8 mouse cellular contexts compared by ENCODE assay signal in the genomic region with DNA sequence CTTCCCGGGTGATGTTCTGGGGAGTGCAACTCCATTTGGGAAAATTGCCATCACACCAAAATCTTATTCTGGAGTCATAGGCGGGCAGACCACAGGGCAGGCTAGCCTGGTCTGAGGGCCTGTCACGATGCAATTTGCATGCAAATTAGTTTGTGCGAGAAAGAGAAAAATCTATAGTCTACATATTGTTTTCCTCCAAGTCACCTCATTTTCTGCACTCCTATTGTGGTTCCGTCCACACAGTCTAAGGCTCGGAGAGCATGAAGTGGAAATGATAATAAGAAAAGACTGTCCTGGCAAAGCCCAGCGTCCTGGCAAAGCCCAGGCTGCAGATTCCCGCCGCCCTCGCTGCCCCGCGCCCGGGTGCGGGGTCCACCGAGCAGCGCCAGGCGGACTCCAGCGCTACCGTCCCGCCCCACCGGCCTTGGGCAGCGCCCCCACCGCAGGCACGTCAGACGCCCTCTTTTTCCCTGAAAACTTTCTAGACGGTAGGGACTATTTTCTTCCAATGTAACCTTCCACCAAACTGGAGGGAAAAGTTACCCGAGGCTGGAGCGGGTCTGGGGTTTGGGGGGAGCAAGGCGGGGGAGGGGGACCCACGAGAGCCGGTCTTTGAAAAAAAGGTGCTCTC. TPM values are rescaled to one million over a fixed set of nuclear protein-coding genes. Genes with fewer than 3 reads are reported as not detected.
DNase-seq lines count a peak whose midpoint lies in the region; ATAC-seq and TF ChIP-seq lines count a peak whose summit lies in the region.

No protein-coding gene starts in this region.

- no peaks in the 10 kb centered on the region for H3K36me3 ChIP-seq in heart, embryonic 10.5 days
- H3K36me3 ChIP-seq in neural tube, embryonic 14.5 days (ENCODE audit: control insufficient read depth, insufficient read depth, low read length), result no peaks in the 10 kb centered on the region

- H3K27me3 ChIP-seq in heart, embryonic 10.5 days (ENCODE audit: insufficient read depth, poor library complexity, severe bottlenecking), result no peaks in the 10 kb centered on the region
- no peaks in the 10 kb centered on the region for H3K27me3 ChIP-seq in neural tube, embryonic 14.5 days (ENCODE audit: control insufficient read depth, insufficient read depth, low read length)

- no peaks in the 10 kb centered on the region for H3K9me3 ChIP-seq in heart, embryonic 10.5 days
- H3K9me3 ChIP-seq in neural tube, embryonic 14.5 days (ENCODE audit: control insufficient read depth, low read length), result no peaks in the 10 kb centered on the region

- DNase-seq in urinary bladder, adult 18-20 months (ENCODE audit: low spot score in 2 of 2), result peak; percentile 13 to 31
- DNase-seq in urinary bladder, postnatal 10 days (ENCODE audit: low spot score), result no peak
- DNase-seq in embryo, embryonic 11.5 days (ENCODE audit: low read depth, low spot score), result peak; percentile 69
- peak; percentile 81 for DNase-seq in heart, embryonic 10.5 days (ENCODE audit: low spot score)
- peak; percentile 54 for DNase-seq in kidney, adult 9 months
- peak; percentile 51 for DNase-seq in lung, adult 2 months

- H3K9ac ChIP-seq in neural tube, embryonic 14.5 days (replicated peaks; ENCODE audit: low read depth, low read length), result peak overlapping the region; percentile 71

- no peak for TF ChIP-seq CTCF in lung, adult 2 months (IDR thresholded peaks at IDR 0.05; ENCODE audit: insufficient read depth, low read length)

- peak overlapping the region; percentile 81 for H3K4me3 ChIP-seq in heart, embryonic 10.5 days
- H3K4me3 ChIP-seq in lung, adult 2 months (replicated peaks; ENCODE audit: extremely low read depth, low read depth, low read length), result peak overlapping the region; percentile 88
- H3K4me3 ChIP-seq in neural tube, embryonic 14.5 days (ENCODE audit: low read depth, low read length), result peak overlapping the region; percentile 49

- H3K4me1 ChIP-seq in heart, embryonic 10.5 days, result peaks cover 9% of the 10 kb centered on the region; the same call in 1 of the 2 replicates
- no peaks in the 10 kb centered on the region for H3K4me1 ChIP-seq in lung, adult 2 months (ENCODE audit: control insufficient read depth, insufficient read depth, low read length)
- H3K4me1 ChIP-seq in neural tube, embryonic 14.5 days (ENCODE audit: control insufficient read depth, insufficient read depth, low read length), result no peaks in the 10 kb centered on the region

- peak overlapping the region; percentile 69 for H3K4me2 ChIP-seq in neural tube, embryonic 14.5 days (ENCODE audit: low read depth, low read length)

- ATAC-seq in neural tube, embryonic 14.5 days (ENCODE audit: low read depth), result peak; percentile 83
- ATAC-seq in activated CD4-positive, CD25-positive, alpha-beta regulatory T cell, adult 4 months, result no peak

- TF ChIP-seq POLR2A in lung, adult 2 months (IDR thresholded peaks at IDR 0.05; ENCODE audit: borderline replicate concordance, extremely low read depth, low read depth, low read length), result no peak

- 3% methylated on average over 31 of the region's 31 CpGs for WGBS in heart, embryonic 10.5 days
- 2% methylated on average over 31 of the region's 31 CpGs for WGBS in lung, adult 2 months
- WGBS in neural tube, embryonic 14.5 days, result under 1% methylated on average over 31 of the region's 31 CpGs

- H3K27ac ChIP-seq in heart, embryonic 10.5 days, result peak overlapping the region; percentile 99
- H3K27ac ChIP-seq in neural tube, embryonic 14.5 days (ENCODE audit: low read depth, low read length), result peak overlapping the region; percentile 75

RNA-seq across cellular contexts. Expression of gene Pogz, which starts 16.2 kb away (rescaled TPM):
- polyA plus RNA-seq in heart, embryonic 10.5 days (2016; fragmentation: Nextera tagmentation; extraction: Ambion mirVana), result 11.8 and 13.2 TPM in 2 replicates
- 26.1 and 28.1 TPM in 2 replicates for polyA plus RNA-seq in lung, adult 2 months (2012; rRNA removed)
- polyA plus RNA-seq in neural tube, embryonic 14.5 days (2014; fragmentation: Nextera tagmentation; extraction: Ambion mirVana), result 26.6 and 30.7 TPM in 2 replicates
- polyA plus RNA-seq in activated CD4-positive, CD25-positive, alpha-beta regulatory T cell, adult 4 months (2017; shearing (Covaris generic)), result 10 to 100 TPM; 13.0 to 15.3 TPM

RNA-seq across cellular contexts. Expression of gene Cgn, which starts 34.8 kb away (rescaled TPM):
- 3.4 and 8.0 TPM in 2 replicates for polyA plus RNA-seq in heart, embryonic 10.5 days (2016; fragmentation: Nextera tagmentation; extraction: Ambion mirVana)
- 18.8 and 27.8 TPM in 2 replicates for polyA plus RNA-seq in lung, adult 2 months (2012; rRNA removed)
- polyA plus RNA-seq in neural tube, embryonic 14.5 days (2014; fragmentation: Nextera tagmentation; extraction: Ambion mirVana), result 8.9 and 11.6 TPM in 2 replicates
- not detected for polyA plus RNA-seq in activated CD4-positive, CD25-positive, alpha-beta regulatory T cell, adult 4 months (2017; shearing (Covaris generic))
